8 mouse cellular contexts compared by ENCODE assay signal in the genomic region with DNA sequence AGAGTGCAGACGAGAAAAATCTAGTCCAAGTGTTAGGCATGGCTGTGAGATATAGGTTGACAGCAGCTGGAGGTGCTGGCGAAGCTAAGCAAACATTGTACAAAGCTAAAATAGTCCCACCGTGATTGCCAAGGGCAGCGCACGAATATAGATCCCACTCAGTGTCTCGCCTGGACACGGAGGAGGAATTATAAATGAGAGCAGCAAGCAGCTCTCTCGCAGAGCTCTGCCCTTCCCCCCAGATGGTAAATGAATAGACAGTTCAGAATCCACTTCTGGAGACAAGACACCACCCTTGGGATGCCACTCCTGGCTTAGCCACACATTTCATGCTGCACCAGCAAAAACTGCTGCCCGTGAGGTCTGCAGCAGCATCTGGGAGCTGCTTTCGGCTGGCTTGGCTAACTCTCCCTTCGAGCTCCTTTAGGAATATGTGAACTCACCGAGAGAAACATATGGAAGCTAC.
A peak's percentile ranks its signal among the peaks of the same experiment; 100 is the strongest.
DNase-seq lines count a peak whose midpoint lies in the region; ATAC-seq and TF ChIP-seq lines count a peak whose summit lies in the region.

No protein-coding gene starts in this region.

- peak; percentile 4 for DNase-seq in cerebellum, adult 9-10 months
- DNase-seq in cerebellum, adult 11-12 months = no peak
- DNase-seq in lung, postnatal 0 days (ENCODE audit: low spot score) = peak; percentile 13
- DNase-seq in lung, postnatal 25 days (ENCODE audit: low spot score) = no peak
- DNase-seq in kidney, postnatal 25 days = peak; percentile 58 to 74
- peak; percentile 19 to 68 for DNase-seq in right cerebral cortex, postnatal 36 days (ENCODE audit: low spot score in 2 of 2)
- no peak for DNase-seq in thymus, postnatal 36 days

- WGBS in lung, postnatal 0 days = 24% methylated on average over 12 of the region's 12 CpGs

- H3K36me3 ChIP-seq in lung, postnatal 0 days (ENCODE audit: insufficient read depth, low read length) = no peaks in the 10 kb centered on the region

- no peak for TF ChIP-seq CTCF in lung, postnatal 0 days (IDR thresholded peaks at IDR 0.05)

- peak overlapping the region; percentile 43 for H3K4me2 ChIP-seq in lung, postnatal 0 days (replicated peaks; ENCODE audit: low read depth, low read length)

- no peak overlapping the region for H3K9ac ChIP-seq in lung, postnatal 0 days (replicated peaks; ENCODE audit: low read depth)

- no peak overlapping the region for H3K27ac ChIP-seq in lung, postnatal 0 days (ENCODE audit: low read length)

- H3K9me3 ChIP-seq in lung, postnatal 0 days (ENCODE audit: low read length) = no peaks in the 10 kb centered on the region

- TF ChIP-seq EP300 in lung, postnatal 0 days (IDR thresholded peaks at IDR 0.05) = no peak

- H3K4me3 ChIP-seq in lung, postnatal 0 days (ENCODE audit: low read depth, low read length) = no peak overlapping the region

- H3K27me3 ChIP-seq in lung, postnatal 0 days (replicated peaks; ENCODE audit: insufficient read depth, low read length) = no peaks in the 10 kb centered on the region

- H3K4me1 ChIP-seq in lung, postnatal 0 days (ENCODE audit: insufficient read depth, low read depth, low read length) = no peaks in the 10 kb centered on the region

- ATAC-seq in lung, postnatal 0 days = no peak
- ATAC-seq in granulocyte monocyte progenitor cell, adult 5-6 weeks (replicated peaks; ENCODE audit: poor library complexity, severe bottlenecking) = no peak

Comparison
In these comparisons a context has a peak if more than half of its experiments do, and no peak if none do; other contexts are left out.
1. DNase-seq: peak in cerebellum, adult 9-10 months (single experiment), lung, postnatal 0 days (single experiment), kidney, postnatal 25 days (2 of 2) and right cerebral cortex, postnatal 36 days (2 of 2); none in cerebellum, adult 11-12 months (single experiment), lung, postnatal 25 days (single experiment) and thymus, postnatal 36 days (0 of 2).